Mouse (Mus musculus) heart, embryonic 16.5 days (tissue): ENCODE results near the gene Slc35f1. TPM values are rescaled to one million over a fixed set of nuclear protein-coding genes. Genes with fewer than 3 reads are reported as not detected.
"Not testable (repeated sequence)": the region's sequence is repeated elsewhere in the genome, so short reads cannot be mapped to it uniquely, and the experiment has no call there.

Source experiments
- ATAC-seq: fragments of 200-750 bp; cut with Nextera tagmentation; replicated peaks from 2 replicates; pipeline ENCODE4 v1.8.0; 2017; ENCODE audit warnings: moderate number of reproducible peaks; ENCODE audit not compliant: insufficient read depth, low FRiP score; ENCODE audit errors: extremely low read depth
- H3K27ac ChIP-seq: fragments of 300-500 bp; sonication (generic); 2 replicates; pipeline ENCODE4 v1.5.1; 2014; ENCODE audit warnings: mild to moderate bottlenecking, low read length, control low read depth, moderate library complexity
- H3K27me3 ChIP-seq: fragments of 300-500 bp; sonication (generic); 2 replicates; pipeline ENCODE4 v1.6.1; 2014; ENCODE audit warnings: low read length, mixed read lengths; ENCODE audit not compliant: control insufficient read depth, insufficient read depth
- H3K36me3 ChIP-seq: fragments of 300-500 bp; sonication (generic); 2 replicates; pipeline ENCODE4 v1.6.1; 2014; ENCODE audit not compliant: control insufficient read depth, insufficient read depth
- H3K4me1 ChIP-seq: fragments of 300-500 bp; sonication (generic); 2 replicates; pipeline ENCODE4 v1.6.1; 2014; ENCODE audit warnings: low read length, mixed read lengths; ENCODE audit not compliant: control insufficient read depth, insufficient read depth
- H3K4me2 ChIP-seq: fragments of 300-500 bp; sonication (generic); 2 replicates; pipeline ENCODE4 v1.6.1; 2014; ENCODE audit warnings: low read depth, mild to moderate bottlenecking, control low read depth, low read length
- H3K4me3 ChIP-seq: fragments of 300-500 bp; sonication (generic); 2 replicates; pipeline ENCODE4 v1.5.1; 2014; ENCODE audit warnings: mild to moderate bottlenecking, control low read depth, low read length
- H3K9ac ChIP-seq: fragments of 300-500 bp; sonication (generic); 2 replicates; pipeline ENCODE4 v1.6.1; 2014; ENCODE audit warnings: low read length, control low read depth
- H3K9me3 ChIP-seq: fragments of 300-500 bp; sonication (generic); replicated peaks from 2 replicates; pipeline ENCODE4 v1.6.1; 2016; ENCODE audit warnings: low read length; ENCODE audit not compliant: control insufficient read depth
- WGBS: fragments of 180-500 bp; shearing (Covaris S2); extraction: QIAGEN DNeasy Blood & Tissue Kit; methylation state at CpG from one replicate; pipeline ENCODE4 v1.1.7; 2014; 5-methylcytosine and 5-hydroxymethylcytosine counted together
- polyA plus RNA-seq: library from polyadenylated mRNA; unstranded; fragments of >200 nt; fragmentation: Nextera tagmentation; extraction: Ambion mirVana; gene quantifications from 2 replicates; pipeline ENCODE4 v1.2.1, GENCODE M21; 2015

Slc35f1 gene
- polyA plus RNA-seq, 1 experiment from 2014 or later: 1.2 TPM

- no peak; the same call in 1 of the 2 replicates for ATAC-seq
- H3K27ac ChIP-seq: no peak overlapping the region
- H3K36me3 ChIP-seq: no peaks in the 10 kb centered on the region
- H3K4me2 ChIP-seq: no peak overlapping the region
- H3K4me3 ChIP-seq: no peak overlapping the region
- H3K9me3 ChIP-seq: no peaks in the 10 kb centered on the region
- H3K27me3 ChIP-seq: no peaks in the 10 kb centered on the region
- no peak overlapping the region for H3K9ac ChIP-seq
- no peaks in the 10 kb centered on the region for H3K4me1 ChIP-seq
- WGBS: 59% methylated on average over 6 of the region's 6 CpGs
Observed at GRCm38 (mm10) chr10:52877263-52878021, 187.1 kb downstream of the Slc35f1 start.

- Histone ChIP-seq H3K36me3 (no peaks in the 10 kb centered on the region), H3K27ac (no peak overlapping the region), H3K27me3 (no peaks in the 10 kb centered on the region), H3K9ac (no peak overlapping the region), H3K4me3 (no peak overlapping the region), H3K9me3 (no peaks in the 10 kb centered on the region), H3K4me2 (no peak overlapping the region), H3K4me1 (no peaks in the 10 kb centered on the region)
- 58% methylated on average over 4 of the region's 4 CpGs for WGBS
- no peak for ATAC-seq
Observed at GRCm38 (mm10) chr10:52878093-52878801, 187.9 kb downstream of the Slc35f1 start.

- not testable (repeated sequence) for H3K9me3 ChIP-seq, H3K36me3 ChIP-seq, H3K4me3 ChIP-seq, H3K27me3 ChIP-seq, H3K4me2 ChIP-seq, H3K9ac ChIP-seq, ATAC-seq, H3K27ac ChIP-seq, H3K4me1 ChIP-seq
Observed at GRCm38 (mm10) chr10:52896724-52897123, 206.4 kb downstream of the Slc35f1 start.

- Histone ChIP-seq H3K27me3 (no peaks in the 10 kb centered on the region), H3K36me3 (no peaks in the 10 kb centered on the region), H3K4me1 (no peaks in the 10 kb centered on the region), H3K9me3 (no peaks in the 10 kb centered on the region), H3K4me2 (no peak overlapping the region), H3K9ac (no peak overlapping the region), H3K4me3 (no peak overlapping the region), H3K27ac (no peak overlapping the region)
- WGBS: 70% methylated on average over 2 of the region's 2 CpGs
- ATAC-seq: no peak
Observed at GRCm38 (mm10) chr10:52904914-52905313, 214.6 kb downstream of the Slc35f1 start.

- H3K27ac ChIP-seq: no peak overlapping the region
- no peak overlapping the region for H3K9ac ChIP-seq
- no peaks in the 10 kb centered on the region for H3K36me3 ChIP-seq
- H3K4me2 ChIP-seq: no peak overlapping the region
- no peak for ATAC-seq
- no peaks in the 10 kb centered on the region for H3K4me1 ChIP-seq
- no peaks in the 10 kb centered on the region for H3K9me3 ChIP-seq
- 77% methylated on average over 2 of the region's 2 CpGs for WGBS
- no peak overlapping the region for H3K4me3 ChIP-seq
- no peaks in the 10 kb centered on the region for H3K27me3 ChIP-seq
Observed at GRCm38 (mm10) chr10:52911762-52912161, 221.4 kb downstream of the Slc35f1 start.

GRCm38 (mm10) chr10:52918715-52919114 lies 228.4 kb downstream of the Slc35f1 start:
- H3K27ac ChIP-seq: no peak overlapping the region
- H3K4me2 ChIP-seq: no peak overlapping the region
- no peaks in the 10 kb centered on the region for H3K9me3 ChIP-seq
- no peak for ATAC-seq
- H3K4me3 ChIP-seq: no peak overlapping the region
- H3K9ac ChIP-seq: no peak overlapping the region
- WGBS: 86% methylated on average over 5 of the region's 5 CpGs
- no peaks in the 10 kb centered on the region for H3K4me1 ChIP-seq
- no peaks in the 10 kb centered on the region for H3K36me3 ChIP-seq
- H3K27me3 ChIP-seq: no peaks in the 10 kb centered on the region

- 63% methylated on average over 8 of the region's 8 CpGs for WGBS
- no peak for ATAC-seq
- no peaks in the 10 kb centered on the region for H3K9me3 ChIP-seq
Observed at GRCm38 (mm10) chr10:52923143-52923542, 232.8 kb downstream of the Slc35f1 start.

GRCm38 (mm10) chr10:52926330-52926729 lies 236.0 kb downstream of the Slc35f1 start:
- H3K4me3 ChIP-seq: no peak overlapping the region
- H3K36me3 ChIP-seq: no peaks in the 10 kb centered on the region
- H3K4me2 ChIP-seq: no peak overlapping the region
- WGBS: 79% methylated on average over 3 of the region's 3 CpGs
- no peaks in the 10 kb centered on the region for H3K9me3 ChIP-seq
- H3K27ac ChIP-seq: no peak overlapping the region
- H3K4me1 ChIP-seq: no peaks in the 10 kb centered on the region
- no peak for ATAC-seq
- no peak overlapping the region for H3K9ac ChIP-seq
- no peaks in the 10 kb centered on the region for H3K27me3 ChIP-seq

More at GRCm38 (mm10) chr10:52923143-52923542, 232.8 kb downstream of the Slc35f1 start:
- Histone ChIP-seq H3K4me1 (no peaks in the 10 kb centered on the region), H3K4me3 (no peak overlapping the region), H3K9ac (no peak overlapping the region), H3K27me3 (no peaks in the 10 kb centered on the region), H3K36me3 (no peaks in the 10 kb centered on the region), H3K27ac (no peak overlapping the region), H3K4me2 (no peak overlapping the region)

GRCm38 (mm10) chr10:52932159-52932558 lies 241.8 kb downstream of the Slc35f1 start:
- 72% methylated on average over 1 of the region's 1 CpGs for WGBS

More at GRCm38 (mm10) chr10:52932159-52932558, 241.8 kb downstream of the Slc35f1 start:
- H3K4me1 ChIP-seq: no peaks in the 10 kb centered on the region
- H3K27ac ChIP-seq: no peak overlapping the region
- no peak overlapping the region for H3K4me2 ChIP-seq
- no peaks in the 10 kb centered on the region for H3K36me3 ChIP-seq
- no peak overlapping the region for H3K4me3 ChIP-seq
- H3K9me3 ChIP-seq: no peaks in the 10 kb centered on the region
- no peak for ATAC-seq
- no peak overlapping the region for H3K9ac ChIP-seq
- H3K27me3 ChIP-seq: no peaks in the 10 kb centered on the region
